Mouse (Mus musculus) activated CD4-positive, CD25-positive, alpha-beta regulatory T cell, adult 4 months (primary cell): Measurements from ENCODE around the gene Nanos2. TPM values are rescaled to one million over a fixed set of nuclear protein-coding genes. Genes with fewer than 3 reads are reported as not detected.
A peak's percentile ranks its signal among the peaks of the same experiment; 100 is the strongest.

ENCODE experiments used
- ATAC-seq: one replicate; pipeline ENCODE4 v1.8.0; 2017
- polyA plus RNA-seq, 2 experiments: library from polyadenylated mRNA; unstranded; fragments of 100-300 nt; shearing (Covaris generic); gene quantifications; one replicate each; pipeline ENCODE4 v1.2.1; 2017

Nanos2 gene
- polyA plus RNA-seq, 2 experiments from 2014 or later, result 0.31 TPM; not detected in 1

DNA sequence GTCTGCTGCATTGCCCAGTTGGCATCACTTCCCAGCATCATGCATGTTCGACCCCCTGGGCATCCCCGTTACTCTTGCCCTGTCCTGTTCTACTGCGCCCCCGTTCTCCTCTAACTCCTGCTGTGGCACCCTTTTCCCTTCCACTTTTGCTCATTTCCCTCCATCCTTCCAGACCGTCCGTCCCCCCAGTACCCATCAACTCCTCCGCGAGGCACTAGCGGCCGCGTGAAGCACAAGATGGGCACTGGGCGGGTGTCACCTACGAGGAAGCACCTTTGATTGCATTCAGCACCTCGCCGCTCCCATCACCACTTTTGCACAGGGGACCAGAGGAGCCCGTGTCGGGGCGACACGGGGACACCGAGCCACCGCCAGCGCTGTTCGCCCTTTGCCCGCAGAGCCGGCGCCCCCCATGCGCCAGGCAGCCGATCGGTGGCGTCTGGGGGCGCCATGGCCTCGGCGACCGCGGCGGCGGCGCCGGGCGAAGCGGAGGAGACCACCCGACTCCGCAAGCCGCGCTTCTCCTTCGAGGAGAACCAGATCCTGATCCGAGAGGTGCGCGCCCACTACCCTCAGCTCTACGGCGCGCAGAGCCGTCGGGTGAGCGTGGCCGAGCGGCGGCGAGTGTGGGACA, 4.6 kb downstream of the Nanos2 start:
- no peak for ATAC-seq

DNA sequence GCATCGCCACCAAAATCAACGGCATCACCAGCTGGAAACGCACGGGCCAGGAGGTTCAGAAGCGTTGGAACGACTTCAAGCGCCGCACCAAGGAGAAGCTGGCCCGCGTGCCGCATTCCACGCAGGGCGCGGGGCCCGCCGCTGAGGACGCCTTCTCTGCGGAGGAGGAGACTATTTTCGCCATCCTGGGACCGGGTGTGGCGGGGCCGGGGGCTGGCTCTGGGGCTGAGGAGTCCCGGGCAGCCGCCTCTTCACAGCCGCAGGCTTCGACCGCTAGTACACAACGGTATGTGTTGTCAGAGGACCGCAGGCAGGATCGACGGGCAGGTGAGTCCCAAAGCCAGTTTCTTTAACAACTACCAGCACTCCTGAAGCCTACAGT, 5.1 kb downstream of the Nanos2 start:
- no peak for ATAC-seq

DNA sequence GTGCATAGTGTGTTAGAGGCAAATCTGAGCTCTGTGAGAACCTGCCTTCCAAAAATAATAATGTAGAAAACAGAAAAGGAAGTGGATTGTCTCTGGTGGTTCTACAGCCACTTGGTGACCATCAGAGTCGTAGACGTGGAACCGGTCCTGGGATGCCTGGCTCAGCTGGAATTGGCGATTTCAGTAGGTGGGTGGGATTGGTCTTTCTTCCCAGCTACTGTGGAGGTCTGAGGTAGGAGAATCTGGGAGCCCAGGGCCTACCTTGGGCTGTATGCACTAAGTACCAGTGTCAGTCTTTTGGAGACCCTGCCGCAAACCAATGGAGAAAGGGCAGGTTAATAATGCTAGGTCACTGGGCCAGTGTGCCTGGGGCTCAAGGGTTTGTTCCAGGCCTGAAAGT, 5.8 kb downstream of the Nanos2 start:
- ATAC-seq, result no peak

DNA sequence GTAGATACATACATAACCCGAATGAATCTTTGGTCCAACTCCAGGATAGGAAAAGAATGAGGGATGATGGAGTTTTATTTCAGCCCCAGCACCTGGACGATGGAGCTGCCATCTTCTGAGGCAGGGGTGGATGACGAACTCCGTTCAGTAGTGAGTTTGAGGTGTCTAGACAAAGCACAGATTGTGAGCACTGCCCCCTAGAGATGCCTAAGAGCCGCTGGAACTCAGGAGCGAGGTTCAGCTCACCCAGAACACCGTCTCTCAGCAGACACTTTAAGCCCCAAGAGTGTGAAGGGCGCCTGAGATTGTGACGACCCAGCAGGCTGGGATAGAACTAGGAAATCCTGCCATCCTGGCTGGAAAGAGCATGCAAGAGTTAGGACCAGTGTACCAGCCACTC, 11.6 kb downstream of the Nanos2 start:
- ATAC-seq, result no peak

DNA sequence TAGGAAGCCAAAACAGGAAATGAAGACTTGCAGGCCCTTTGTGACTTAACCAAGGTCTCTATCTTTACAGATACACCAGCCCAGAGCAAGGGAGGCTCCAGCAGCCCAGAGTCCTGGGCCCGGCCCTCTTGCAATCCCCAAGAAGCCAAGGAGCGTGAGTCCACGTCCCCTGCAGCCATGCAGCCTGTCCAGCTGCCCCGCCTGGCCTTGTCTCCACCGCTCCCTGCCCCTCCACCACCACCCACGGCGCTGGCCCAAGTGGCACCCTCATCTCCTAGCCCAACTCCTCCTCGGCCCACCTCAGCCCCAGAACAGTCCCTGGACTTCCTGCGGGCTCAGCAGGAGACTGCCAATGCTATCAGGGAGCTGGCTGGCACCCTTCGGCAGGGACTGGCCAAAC, 13.2 kb downstream of the Nanos2 start:
- no peak for ATAC-seq

DNA sequence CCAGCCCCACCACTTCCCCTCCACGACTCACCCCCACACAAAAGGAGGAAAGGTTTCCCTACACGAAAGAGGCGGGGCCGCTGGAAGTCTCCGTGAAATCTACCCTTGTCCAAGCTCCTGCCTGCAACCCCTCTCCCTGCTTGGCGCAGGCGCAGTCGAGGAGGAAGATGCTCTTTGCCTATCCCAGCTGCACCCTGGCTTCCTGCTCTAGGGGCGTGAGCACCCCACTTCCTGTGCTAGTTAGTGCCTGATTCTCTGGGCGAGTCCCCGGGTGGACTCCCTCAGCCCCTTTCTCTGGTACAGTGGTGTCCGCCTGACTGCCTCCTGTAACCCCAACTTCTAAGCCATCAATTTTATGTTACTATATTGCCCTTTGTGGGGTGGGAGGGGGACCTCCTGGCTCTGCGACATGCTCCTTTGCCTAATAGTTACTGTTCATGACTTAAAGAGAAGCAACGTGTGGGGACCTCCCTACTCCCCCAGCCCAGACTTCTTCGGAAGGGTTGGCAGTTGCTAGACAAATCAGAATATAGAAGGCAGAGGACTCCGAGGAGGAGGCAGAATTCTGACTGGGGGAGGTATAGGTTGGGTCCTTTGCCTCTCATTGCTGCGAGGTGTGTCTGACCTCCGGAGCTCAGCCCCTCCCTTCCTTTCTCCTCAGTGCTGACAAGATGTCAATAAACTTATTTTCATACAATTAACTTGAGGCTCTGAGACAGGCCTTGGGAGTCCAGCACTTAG, 14.0 kb downstream of the Nanos2 start:
- peak; percentile 75 for ATAC-seq

DNA sequence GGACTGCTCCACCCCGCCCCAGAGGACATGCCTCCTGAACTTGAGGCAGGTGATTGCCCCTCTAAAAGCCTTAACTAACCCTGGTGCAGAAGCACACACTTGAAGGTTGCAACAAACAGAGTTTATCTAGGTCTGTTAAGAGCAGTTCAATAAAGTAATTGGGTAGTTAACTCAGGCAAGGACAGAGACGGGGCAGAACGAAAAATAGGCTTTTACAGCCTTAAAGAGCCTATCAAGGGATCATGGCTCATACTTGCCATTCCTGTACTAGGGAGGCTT, 14.5 kb downstream of the Nanos2 start:
- ATAC-seq, result no peak

DNA sequence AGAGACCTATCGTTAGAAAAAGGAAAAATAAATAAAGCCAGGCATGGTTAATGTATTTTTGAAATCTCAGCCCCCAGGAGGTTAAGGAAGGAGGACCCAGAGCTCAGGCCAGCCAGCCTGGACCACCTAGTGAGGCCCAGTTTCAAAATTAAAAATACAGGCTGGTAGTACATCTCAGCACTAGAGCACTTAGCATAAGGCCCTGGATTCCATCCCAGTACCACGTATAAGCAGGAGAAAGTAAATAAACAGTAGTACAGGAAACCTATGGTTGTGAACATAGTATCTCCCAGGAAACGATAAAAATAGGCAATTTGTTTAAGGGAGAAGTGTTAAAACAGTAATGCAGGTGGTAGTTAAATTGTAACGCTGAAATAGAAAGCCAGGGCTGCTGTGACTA, 14.9 kb downstream of the Nanos2 start:
- no peak for ATAC-seq

DNA sequence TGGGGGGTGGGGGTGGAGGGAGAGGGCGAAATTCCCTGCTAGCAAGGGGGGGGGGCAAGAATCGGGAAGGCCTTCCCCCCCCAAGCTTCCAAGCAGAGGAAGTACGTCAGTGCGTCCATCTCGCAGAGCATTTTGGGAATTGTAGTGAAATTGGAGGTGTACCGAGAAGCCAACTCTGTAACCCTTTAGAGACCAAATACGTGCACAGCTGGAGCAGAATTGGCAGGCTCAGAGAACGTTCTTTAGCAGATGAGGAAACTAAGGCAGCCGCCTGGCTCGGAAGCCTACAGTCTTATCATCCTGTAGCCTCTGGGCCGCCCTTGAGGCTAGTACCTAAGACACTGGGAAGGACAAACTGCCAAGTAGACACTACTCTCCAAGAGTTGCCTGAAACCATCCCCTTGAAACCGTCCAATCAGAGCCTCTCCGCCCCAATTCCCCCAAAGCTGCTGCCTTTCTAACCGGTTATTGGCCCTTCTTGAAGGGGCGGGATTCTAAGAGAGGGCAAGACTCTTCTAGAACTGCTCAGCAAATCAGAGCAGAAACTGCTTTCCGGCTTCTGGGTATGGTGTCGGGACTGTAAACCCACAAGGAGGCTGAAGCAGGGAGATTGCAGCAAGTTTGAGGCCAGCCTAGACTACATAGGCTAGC, 15.8 kb downstream of the Nanos2 start:
- peak; percentile 24 for ATAC-seq

DNA sequence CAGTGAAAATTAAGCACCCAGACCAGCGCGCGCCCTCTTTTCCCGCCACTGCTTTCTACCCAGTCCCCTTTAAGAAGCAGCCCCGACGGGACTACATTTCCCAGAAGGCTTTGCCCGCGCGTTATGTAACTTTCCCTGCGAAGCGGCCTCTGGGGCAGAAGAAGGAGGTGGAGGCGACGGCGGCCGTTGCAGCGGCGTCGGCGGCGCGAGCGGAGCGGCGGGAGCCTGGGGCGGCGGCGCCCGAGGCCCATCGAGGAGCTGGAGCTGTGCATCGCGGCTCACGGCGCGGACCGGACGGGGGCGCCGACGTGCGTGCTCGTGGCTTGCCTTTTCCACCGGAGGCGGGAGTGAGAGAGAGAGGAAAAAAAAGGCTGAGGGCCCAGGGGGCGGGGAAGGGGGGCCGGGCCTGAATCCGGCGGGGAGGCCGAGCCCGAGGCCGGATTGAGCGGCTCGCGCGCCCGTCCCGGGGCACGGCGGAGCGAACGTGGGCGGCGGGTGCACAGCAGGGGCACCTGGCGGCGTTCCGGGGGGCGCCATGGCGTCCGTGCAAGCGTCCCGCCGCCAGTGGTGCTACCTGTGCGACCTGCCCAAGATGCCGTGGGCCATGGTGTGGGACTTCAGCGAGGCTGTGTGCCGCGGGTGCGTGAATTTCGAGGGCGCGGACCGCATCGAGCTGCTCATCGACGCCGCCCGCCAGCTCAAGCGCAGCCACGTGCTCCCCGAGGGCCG, 16.9 kb downstream of the Nanos2 start, which contains the start of gene Irf2bp1:
TSS of gene Irf2bp1 (plus strand) at position 143 of the 729 bp plus-strand sequence.
- peak; percentile 58 for ATAC-seq

DNA sequence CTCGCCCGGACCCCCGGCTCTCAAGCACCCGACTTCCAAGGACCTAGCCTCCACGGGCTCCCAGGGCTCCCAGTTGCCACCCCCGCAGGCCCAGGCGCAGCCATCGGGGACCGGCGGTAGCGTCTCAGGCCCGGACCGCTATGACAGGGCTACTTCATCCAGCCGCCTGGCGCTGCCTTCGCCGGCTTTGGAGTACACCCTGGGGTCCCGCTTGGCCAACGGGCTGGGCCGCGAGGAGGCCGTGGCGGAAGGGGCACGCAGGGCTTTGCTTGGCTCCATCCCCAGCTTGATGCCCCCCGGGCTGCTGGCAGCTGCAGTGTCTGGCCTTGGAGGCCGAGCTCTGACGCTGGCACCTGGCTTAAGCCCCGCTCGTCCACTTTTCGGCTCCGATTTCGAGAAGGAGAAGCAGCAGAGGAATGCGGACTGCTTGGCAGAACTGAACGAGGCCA, 17.5 kb downstream of the Nanos2 start:
- no peak for ATAC-seq

DNA sequence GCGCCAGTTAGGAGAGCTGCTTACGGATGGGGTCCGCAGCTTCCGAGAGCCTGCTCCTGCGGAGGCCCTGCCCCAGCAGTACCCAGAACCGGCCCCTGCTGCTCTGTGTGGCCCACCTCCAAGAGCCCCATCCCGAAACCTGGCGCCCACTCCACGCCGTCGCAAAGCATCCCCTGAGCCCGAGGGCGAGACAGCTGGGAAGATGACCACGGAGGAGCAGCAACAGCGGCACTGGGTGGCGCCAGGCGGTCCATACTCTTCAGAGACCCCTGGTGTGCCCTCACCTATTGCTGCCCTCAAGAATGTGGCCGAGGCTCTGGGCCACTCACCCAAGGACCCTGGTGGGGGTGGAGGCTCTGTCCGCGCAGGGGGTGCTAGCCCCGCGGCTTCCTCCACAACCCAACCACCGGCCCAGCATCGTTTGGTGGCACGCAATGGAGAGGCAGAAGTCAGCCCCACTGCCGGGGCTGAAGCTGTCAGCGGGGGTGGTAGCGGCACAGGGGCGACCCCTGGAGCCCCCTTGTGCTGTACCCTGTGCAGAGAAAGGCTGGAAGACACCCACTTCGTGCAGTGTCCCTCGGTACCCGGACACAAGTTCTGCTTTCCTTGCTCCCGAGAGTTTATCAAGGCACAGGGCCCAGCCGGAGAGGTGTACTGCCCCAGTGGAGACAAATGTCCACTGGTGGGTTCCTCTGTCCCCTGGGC, 18.4 kb downstream of the Nanos2 start:
- no peak for ATAC-seq

DNA sequence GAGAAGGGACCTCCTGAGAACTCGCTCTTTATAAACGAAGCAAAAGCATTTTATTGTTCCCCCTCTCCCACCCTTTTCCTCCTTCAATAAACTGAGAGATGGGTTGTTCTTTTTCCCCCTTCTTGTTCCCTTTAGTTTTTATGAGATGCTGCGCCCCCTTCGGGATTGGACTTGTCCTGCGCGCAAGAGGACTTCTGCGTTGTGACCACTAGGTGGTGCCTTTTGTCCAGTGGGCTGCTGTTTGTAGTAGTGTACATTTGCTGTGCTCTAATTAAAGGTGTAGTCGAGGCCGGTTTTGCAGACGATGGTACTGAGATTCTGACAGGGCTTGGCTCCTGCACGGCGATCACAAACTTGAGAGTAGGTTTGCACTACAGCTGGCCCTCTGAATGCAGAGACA, 19.3 kb downstream of the Nanos2 start:
- peak; percentile 29 for ATAC-seq

DNA sequence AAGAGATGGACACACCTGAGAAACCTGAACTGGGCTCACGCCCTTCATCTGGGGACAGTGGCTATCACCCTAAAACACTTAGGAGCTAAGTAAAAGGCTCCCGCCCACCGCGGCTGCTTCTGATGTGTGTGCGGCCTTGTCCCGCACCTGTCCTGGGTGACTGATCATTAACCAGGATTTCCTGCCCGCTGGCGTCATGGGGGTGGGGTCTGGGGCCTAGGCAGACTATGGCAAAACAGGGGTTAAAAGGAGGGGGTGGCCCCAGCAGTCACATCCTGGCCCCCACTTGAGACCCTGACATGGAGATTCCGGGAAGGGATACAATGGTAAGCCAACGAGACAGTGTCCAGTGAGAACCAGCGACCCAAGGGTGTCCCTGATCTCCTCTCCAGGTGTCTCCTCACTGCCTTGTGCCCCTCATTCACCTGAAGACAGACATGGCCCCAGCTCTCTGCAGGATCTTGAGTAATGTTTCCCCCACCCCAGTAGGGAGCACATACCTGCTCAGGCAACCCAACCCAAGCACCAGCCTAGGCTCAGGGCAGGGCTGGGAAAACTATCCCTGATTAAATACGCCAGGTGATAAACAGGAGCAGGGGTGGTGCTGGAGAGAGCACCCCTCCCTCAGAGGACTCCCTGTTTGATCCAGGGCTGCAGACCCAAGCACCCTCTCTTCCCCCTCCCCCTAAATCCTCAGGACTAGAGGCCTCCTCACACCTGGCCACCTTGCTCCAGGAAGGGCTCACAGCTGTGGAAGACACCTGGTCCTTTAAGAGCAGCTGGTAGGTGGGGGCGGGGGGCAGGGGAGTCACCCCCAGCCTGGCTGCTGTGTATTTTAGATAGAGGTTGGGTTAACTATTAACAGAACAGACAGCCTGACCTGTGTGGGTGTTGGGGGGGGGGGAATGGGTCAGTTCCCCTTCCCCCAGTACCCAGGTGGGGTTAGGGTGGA, 20.1 kb downstream of the Nanos2 start:
- no peak for ATAC-seq

DNA sequence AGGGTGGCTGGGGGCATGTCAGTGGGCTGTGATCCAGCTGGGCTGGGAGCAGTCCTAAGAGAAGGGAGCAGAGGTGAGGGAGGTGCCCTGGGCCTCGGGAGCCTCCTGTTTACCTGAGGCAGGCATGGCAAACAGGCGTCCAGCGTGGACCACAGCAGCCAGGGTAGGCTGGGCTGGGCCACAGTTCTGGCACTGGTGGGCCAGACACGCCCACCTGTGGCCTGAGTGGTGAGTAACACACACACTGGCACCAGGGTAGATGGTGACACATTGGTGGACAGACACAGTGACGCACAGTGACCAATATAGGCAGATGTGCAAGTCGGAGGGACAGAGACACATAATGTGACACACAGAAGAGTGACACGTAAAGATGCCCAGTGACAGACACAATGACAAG, 23.4 kb downstream of the Nanos2 start:
- ATAC-seq, result no peak

DNA sequence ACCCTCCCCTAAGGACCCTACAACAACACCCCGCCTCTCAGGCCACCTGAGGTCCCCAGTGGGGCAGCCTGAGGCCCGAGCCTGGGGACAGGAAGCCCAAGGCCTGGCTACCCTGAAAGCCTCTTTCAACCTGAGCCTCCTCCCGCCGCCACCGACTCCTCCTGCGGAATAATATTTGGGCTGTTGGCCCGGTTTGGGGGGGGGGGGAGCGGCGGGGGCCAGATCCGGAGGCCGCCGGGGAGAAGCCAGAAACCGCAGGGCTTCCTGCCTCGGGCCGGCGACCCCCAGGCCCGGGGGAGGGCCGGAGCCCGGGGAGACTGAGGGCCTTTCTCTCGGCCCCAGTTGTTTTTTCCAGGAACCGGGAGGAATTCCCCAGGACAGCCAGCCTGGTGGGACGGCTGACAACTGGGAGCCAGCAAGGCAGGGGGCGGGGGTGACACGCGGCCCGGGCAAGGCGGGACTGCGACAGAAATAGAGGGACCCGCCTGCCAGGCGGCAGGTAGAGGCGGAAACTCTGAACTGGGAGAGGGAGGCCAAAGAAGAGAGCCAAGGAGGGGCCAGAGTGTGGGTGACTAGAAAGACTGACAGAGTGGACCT, 24.9 kb downstream of the Nanos2 start:
- no peak for ATAC-seq

DNA sequence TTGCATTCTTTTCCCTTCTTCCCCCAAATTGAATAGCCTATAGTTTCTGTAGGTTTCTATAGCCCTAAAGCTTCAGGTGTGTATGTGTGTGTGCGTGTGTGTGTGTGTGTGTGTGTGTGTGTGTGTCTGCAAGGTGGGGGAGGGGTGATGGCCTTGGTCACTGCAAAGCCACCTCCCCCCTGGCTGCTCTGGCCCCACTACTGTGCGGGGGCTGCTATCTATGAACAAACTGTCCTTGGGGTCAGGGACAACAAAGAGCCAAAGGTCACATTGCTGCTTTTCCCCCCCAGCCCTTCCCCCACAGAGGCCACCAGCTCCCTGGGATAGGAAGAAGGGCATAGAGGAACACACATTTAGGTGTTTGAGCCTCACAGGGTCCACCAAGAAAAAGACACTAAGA, 25.7 kb downstream of the Nanos2 start:
- ATAC-seq, result no peak

DNA sequence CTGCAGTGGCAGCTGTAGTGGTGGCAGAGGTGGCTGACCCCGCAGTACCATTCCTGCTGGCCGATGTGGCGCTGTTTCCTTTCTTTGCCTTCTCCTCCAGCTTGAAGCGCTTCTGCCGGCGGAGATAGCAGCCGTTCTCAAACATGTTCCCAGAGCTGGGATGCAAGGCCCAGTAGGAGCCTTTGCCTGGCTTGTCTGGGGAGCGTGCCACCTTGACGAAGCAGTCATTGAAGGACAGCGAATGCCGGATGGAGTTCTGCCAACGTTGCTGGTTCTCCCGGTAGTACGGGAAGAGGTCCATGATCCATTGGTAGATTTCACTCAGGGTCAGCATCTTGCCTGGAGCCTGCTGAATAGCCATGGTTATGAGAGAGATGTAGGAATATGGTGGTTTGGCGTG, 27.3 kb downstream of the Nanos2 start:
- no peak for ATAC-seq

DNA sequence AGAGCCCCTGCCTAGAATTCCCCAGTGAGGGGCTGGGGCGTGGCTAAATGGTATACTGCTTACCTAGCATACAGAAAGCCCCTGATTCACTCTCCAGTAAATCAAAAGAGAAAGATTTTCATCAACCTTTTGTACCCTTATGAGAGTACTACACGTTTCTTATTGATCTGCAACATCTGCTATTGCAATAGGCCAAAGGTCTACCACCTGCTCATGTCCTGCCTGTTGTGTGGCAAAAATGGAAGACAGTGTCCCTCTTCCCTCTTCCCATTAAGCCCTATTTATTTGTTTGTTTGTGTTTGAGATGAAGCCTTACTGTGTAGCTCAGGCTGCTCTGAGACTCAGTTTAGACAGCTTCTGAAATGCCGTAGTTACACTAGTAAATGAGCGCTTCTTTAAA, 28.8 kb downstream of the Nanos2 start:
- no peak for ATAC-seq

DNA sequence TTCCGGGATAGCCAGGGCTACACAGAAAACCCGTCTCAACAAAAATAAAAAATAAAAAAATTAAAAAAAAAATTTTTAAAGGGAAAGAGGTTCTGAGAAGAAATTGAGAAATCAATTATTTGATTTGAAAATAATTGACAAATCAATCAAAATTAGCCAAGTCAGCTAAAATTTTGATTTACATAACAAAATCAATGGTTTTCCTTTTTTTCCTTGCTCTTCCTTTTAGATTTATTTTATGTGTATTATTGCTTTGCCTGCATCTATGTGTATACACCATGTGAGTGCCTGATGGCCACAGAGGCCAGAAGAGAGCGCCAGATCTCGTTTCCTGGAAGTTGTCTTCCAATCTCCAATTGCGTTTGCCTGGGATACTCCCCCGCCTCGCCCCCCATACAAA, 30.7 kb downstream of the Nanos2 start:
- ATAC-seq, result no peak

DNA sequence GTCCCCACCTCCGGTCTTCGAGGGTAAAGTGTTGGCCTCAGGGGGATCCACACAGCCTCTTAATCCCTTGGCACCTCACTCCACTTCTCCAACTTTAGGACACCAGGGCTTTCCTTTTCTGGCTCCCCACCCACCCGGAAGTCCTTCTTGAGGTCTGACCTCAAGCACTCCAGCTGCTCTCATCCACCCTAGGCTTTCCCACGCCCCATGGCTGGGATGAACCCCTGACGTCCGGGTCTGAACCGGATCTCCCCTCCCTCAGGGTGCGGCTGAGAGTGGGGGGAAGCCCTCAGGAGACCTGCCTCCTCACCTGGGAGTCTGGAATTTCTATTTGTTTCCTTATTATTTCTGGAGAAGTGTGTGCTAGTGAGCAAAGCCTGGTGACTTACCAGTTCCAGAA, 33.8 kb downstream of the Nanos2 start:
- no peak for ATAC-seq
